Mouse (Mus musculus): Measurements from ENCODE around the gene Mlx.

DNA sequence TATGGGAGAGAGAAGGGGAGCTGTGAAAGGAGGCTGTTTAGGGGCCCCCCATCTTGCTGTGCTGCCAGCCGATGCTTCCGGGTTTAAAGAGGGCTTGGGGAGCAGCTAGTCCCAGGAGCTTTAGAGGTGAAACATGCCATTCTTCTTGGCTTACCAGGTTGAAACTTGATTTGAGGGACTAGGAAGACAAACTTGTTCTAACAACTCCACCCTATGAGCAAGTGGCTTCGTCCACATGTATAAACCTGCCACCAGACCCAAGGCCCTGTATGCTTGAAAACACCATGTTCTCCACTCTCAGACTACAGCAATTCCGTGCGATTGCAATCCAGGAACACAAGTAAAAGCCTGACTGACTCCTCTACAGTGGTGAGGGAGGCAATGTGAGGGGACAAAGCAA is 15.9 kb downstream of the Mlx start:
- no peak for TF ChIP-seq CTCF (conservative IDR thresholded peaks at IDR 0.05; ENCODE audit: low read length)
- no peak for TF ChIP-seq POU5F1 (IDR thresholded peaks at IDR 0.05; ENCODE audit: borderline replicate concordance, low read length)
- TF ChIP-seq NANOG (IDR thresholded peaks at IDR 0.05; ENCODE audit: borderline replicate concordance, low read length), result no peak

All from E14TG2a.4 (cell line).